Mouse (Mus musculus) CH12.LX (cell line): Measurements from ENCODE around the gene Psma5. TPM values are rescaled to one million over a fixed set of nuclear protein-coding genes. Genes with fewer than 3 reads are reported as not detected.

Experiments used
- DNase-seq: peaks from one replicate; pipeline ENCODE4 v3.0.0-alpha.2; 2013; ENCODE audit errors: extremely low read depth
- H3K27ac ChIP-seq: 2 replicates; pipeline ENCODE4 v1.5.1; 2012; ENCODE audit warnings: low read depth, mild to moderate bottlenecking, control low read depth, moderate library complexity; ENCODE audit not compliant: insufficient read depth
- H3K27me3 ChIP-seq: replicated peaks from 2 replicates; pipeline ENCODE3; 2012; ENCODE audit warnings: inconsistent platforms
- H3K36me3 ChIP-seq, 2 experiments: replicated peaks in 1 of 2; 2 replicates each; pipeline versions ENCODE3 to v1.6.1; 2012; ENCODE audit warnings: inconsistent platforms in 1 of 2, low read length in 1 of 2, mild to moderate bottlenecking in 1 of 2, mixed read lengths in 1 of 2, moderate library complexity in 1 of 2; ENCODE audit not compliant: control insufficient read depth in 1 of 2, insufficient read depth in 1 of 2
- H3K4me1 ChIP-seq, 2 experiments: 2 replicates each; pipeline ENCODE4 v1.6.1; 2012; ENCODE audit warnings: inconsistent platforms in 1 of 2, moderate library complexity in 1 of 2; ENCODE audit not compliant: insufficient read depth in 2 of 2, control insufficient read depth in 1 of 2
- H3K4me2 ChIP-seq: 2 replicates; pipeline ENCODE4 v1.6.1; 2012; ENCODE audit warnings: low read depth, mild to moderate bottlenecking, control low read depth; ENCODE audit not compliant: poor library complexity, insufficient read depth, severe bottlenecking
- H3K4me3 ChIP-seq, 3 experiments: fragments of 150-350 bp in 1 of 3; sonication (generic) in 1 of 3; replicated peaks in 1 of 3; 2 replicates each; pipeline versions ENCODE3 to v1.5.1; 2011 to 2012; ENCODE audit warnings: low read depth in 2 of 3, low read length in 2 of 3, mild to moderate bottlenecking in 2 of 3, moderate library complexity in 2 of 3, control low read depth in 1 of 3, improper control_type of control experiment in 1 of 3, inconsistent platforms in 1 of 3, mixed read lengths in 1 of 3; ENCODE audit not compliant: poor library complexity in 1 of 3
- H3K79me2 ChIP-seq: replicated peaks from 2 replicates; pipeline ENCODE4 v1.6.1; 2012; ENCODE audit warnings: mild to moderate bottlenecking, moderate library complexity; ENCODE audit not compliant: control insufficient read depth, poor library complexity, insufficient read depth, severe bottlenecking; ENCODE audit errors: extremely low read depth
- H3K9ac ChIP-seq: 2 replicates; pipeline ENCODE4 v1.6.1; 2012; ENCODE audit warnings: low read depth, mild to moderate bottlenecking, control low read depth, moderate library complexity; ENCODE audit not compliant: insufficient read depth
- H3K9me3 ChIP-seq: replicated peaks from 2 replicates; pipeline ENCODE3; 2012; ENCODE audit warnings: low read length, inconsistent platforms, mixed read lengths
- BHLHE40 ChIP-seq: IDR thresholded peaks from 2 replicates; pipeline ENCODE4 v1.6.1; 2011; ENCODE audit warnings: mild to moderate bottlenecking, low read depth, low read length, improper control_type of control experiment
- CHD1 ChIP-seq: IDR thresholded peaks from 2 replicates; pipeline ENCODE4 v1.6.1; 2012; ENCODE audit warnings: low read depth, low read length, improper control_type of control experiment, inconsistent platforms
- CHD2 ChIP-seq: IDR thresholded peaks from 2 replicates; pipeline ENCODE4 v1.6.1; 2011; ENCODE audit warnings: low read length, improper control_type of control experiment
- CTCF ChIP-seq, 2 experiments: IDR thresholded peaks in 1 of 2; conservative IDR thresholded peaks in 1 of 2; 2 replicates each; pipeline ENCODE4 v1.5.1; 2011 to 2012; ENCODE audit warnings: low read depth in 2 of 2, low read length in 2 of 2, improper control_type of control experiment in 1 of 2, inconsistent platforms in 1 of 2, mild to moderate bottlenecking in 1 of 2, moderate library complexity in 1 of 2
- ELF1 ChIP-seq: IDR thresholded peaks from 2 replicates; pipeline ENCODE4 v1.6.1; 2014; ENCODE audit warnings: low read depth, mild to moderate bottlenecking, inconsistent platforms, low read length, improper control_type of control experiment
- EP300 ChIP-seq: IDR thresholded peaks from 2 replicates; pipeline ENCODE4 v1.6.1; 2011; ENCODE audit warnings: low read length, improper control_type of control experiment
- GABPA ChIP-seq: IDR thresholded peaks from 2 replicates; pipeline ENCODE4 v1.6.1; 2012; ENCODE audit warnings: low read depth, low read length, improper control_type of control experiment, inconsistent platforms; ENCODE audit not compliant: insufficient replicate concordance
- JUND ChIP-seq: conservative IDR thresholded peaks from 2 replicates; pipeline ENCODE4 v1.6.1; 2011; ENCODE audit warnings: low read depth, low read length, improper control_type of control experiment
- KAT2A ChIP-seq: IDR thresholded peaks from 2 replicates; pipeline ENCODE4 v1.6.1; 2012; ENCODE audit warnings: low read length, improper control_type of control experiment, inconsistent platforms; ENCODE audit not compliant: insufficient replicate concordance
- MAFK ChIP-seq: IDR thresholded peaks from 2 replicates; pipeline ENCODE4 v1.6.1; 2011; ENCODE audit warnings: low read length, improper control_type of control experiment; ENCODE audit not compliant: insufficient replicate concordance
- MAX ChIP-seq: IDR thresholded peaks from 2 replicates; pipeline ENCODE4 v1.6.1; 2011; ENCODE audit warnings: low read length, improper control_type of control experiment
- MAZ ChIP-seq: IDR thresholded peaks from 2 replicates; pipeline ENCODE4 v1.6.1; 2012; ENCODE audit warnings: low read depth, mild to moderate bottlenecking, inconsistent platforms, low read length, improper control_type of control experiment, moderate library complexity
- MEF2A ChIP-seq: IDR thresholded peaks from 2 replicates; pipeline ENCODE4 v1.6.1; 2014; ENCODE audit warnings: low read depth, mild to moderate bottlenecking, inconsistent platforms, low read length, improper control_type of control experiment, borderline replicate concordance
- MYC ChIP-seq: IDR thresholded peaks from 2 replicates; pipeline ENCODE4 v1.6.1; 2011; ENCODE audit warnings: low read depth, mild to moderate bottlenecking, improper control_type of control experiment, low read length
- NELFE ChIP-seq: IDR thresholded peaks from 2 replicates; pipeline ENCODE4 v1.6.1; 2011; ENCODE audit warnings: low read depth, low read length, improper control_type of control experiment
- PAX5 ChIP-seq: IDR thresholded peaks from 2 replicates; pipeline ENCODE4 v1.6.1; 2012; ENCODE audit warnings: low read length, inconsistent platforms, mixed read lengths
- RAD21 ChIP-seq: IDR thresholded peaks from 2 replicates; pipeline ENCODE4 v1.6.1; 2011; ENCODE audit warnings: low read depth, mild to moderate bottlenecking, low read length, improper control_type of control experiment, moderate library complexity
- SIN3A ChIP-seq: IDR thresholded peaks from 2 replicates; pipeline ENCODE4 v1.6.1; 2012; ENCODE audit warnings: low read length, improper control_type of control experiment, inconsistent platforms
- SMC3 ChIP-seq: IDR thresholded peaks from 2 replicates; pipeline ENCODE4 v1.6.1; 2011; ENCODE audit warnings: low read depth, low read length, improper control_type of control experiment
- TCF12 ChIP-seq: IDR thresholded peaks from 2 replicates; pipeline ENCODE4 v1.6.1; 2014; ENCODE audit warnings: low read depth, mild to moderate bottlenecking, inconsistent platforms, low read length, improper control_type of control experiment
- UBTF ChIP-seq: IDR thresholded peaks from 2 replicates; pipeline ENCODE4 v1.6.1; 2012; ENCODE audit warnings: low read depth, mild to moderate bottlenecking, inconsistent platforms, low read length, improper control_type of control experiment, moderate library complexity
- USF1 ChIP-seq: IDR thresholded peaks from 2 replicates; pipeline ENCODE4 v1.6.1; 2014; ENCODE audit warnings: low read depth, mild to moderate bottlenecking, inconsistent platforms, low read length, improper control_type of control experiment
- USF2 ChIP-seq: conservative IDR thresholded peaks from 2 replicates; pipeline ENCODE4 v1.6.1; 2011; ENCODE audit warnings: low read depth, low read length, improper control_type of control experiment
- ZC3H11A ChIP-seq: IDR thresholded peaks from 2 replicates; pipeline ENCODE4 v1.6.1; 2012; ENCODE audit warnings: low read depth, mild to moderate bottlenecking, inconsistent platforms, low read length, improper control_type of control experiment
- ZMIZ1 ChIP-seq: IDR thresholded peaks from 2 replicates; pipeline ENCODE4 v1.6.1; 2012; ENCODE audit warnings: low read depth, mild to moderate bottlenecking, inconsistent platforms, low read length, improper control_type of control experiment
- ZNF384 ChIP-seq: IDR thresholded peaks from 2 replicates; pipeline ENCODE4 v1.6.1; 2012; ENCODE audit warnings: low read depth, low read length, improper control_type of control experiment, inconsistent platforms
- dilution Hi-C: fragments of 300-500 bp; cut with MboI; formaldehyde crosslinking; loops from 2 replicates; pipeline ENCODE4 v1.14.3; 2020; ENCODE audit warnings: low sequenced_read_pairs; ENCODE audit not compliant: extremely low pct_unique_long_range_greater_than_20kb, extremely low pct_ligation_motif_present
- in situ Hi-C: fragments of 300-500 bp; cut with MboI; formaldehyde crosslinking; loops from 3 replicates; pipeline ENCODE4 v1.14.3; 2019; ENCODE audit warnings: low sequenced_read_pairs, low pct_ligation_motif_present, low pct_unique_long_range_greater_than_20kb, mixed read lengths
- polyA plus RNA-seq: library from polyadenylated mRNA; unstranded; fragments of >175 nt; gene quantifications from 2 replicates; pipeline ENCODE4 v1.2.1, GENCODE M21; 2012; ENCODE audit warnings: low read depth; ENCODE audit not compliant: insufficient read length
- total RNA-seq, 2 experiments: library from RNA; depleted of rRNA; stranded (reverse); fragments of 300-350 nt in 1 of 2; fragments of >200 nt in 1 of 2; gene quantifications; 2 replicates each; pipeline ENCODE4 v1.2.3; 2012 to 2014

Gene Psma5
- total and polyA plus RNA-seq, 3 experiments = 245 to 341 (median 264) TPM

DNA sequence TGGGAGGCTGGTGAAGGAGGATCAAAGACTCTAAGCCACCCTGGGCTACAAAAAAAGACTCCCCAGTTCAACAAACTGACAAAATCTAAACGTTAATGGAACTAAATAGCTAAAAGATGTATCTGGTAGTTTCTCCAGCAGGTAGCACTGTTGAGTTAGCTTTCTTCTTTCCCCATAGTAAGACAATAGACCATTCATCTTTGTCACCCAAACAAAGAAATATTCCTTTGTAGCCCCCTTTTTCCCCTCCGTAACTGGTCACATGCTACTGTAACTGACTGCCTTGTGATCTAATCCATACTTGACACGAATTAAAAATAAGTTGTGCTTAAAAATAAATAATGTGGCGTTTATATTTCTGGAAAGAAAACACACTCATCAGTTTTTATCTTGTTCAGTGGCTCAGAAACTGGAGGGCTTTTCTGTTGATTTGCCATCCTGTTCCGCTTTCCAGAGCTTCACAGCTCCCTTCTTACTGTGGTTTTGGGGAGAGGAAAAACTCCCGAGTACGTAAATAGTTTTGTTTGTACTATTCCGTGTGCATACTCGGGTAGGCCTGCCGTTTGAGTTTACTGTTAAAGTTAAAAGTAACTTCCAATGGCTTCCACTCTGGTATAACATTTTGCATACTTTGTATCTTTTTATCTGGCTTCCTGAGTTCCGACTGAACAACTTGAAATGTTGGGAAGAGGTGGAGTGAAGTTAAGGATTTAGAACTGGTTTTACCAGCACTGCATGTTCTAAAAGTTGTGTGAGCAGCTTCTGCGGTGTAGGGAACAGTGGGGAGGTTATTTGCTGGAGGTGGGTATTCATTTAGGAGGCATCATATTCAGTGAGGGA, 25.9 kb downstream of the Psma5 start:
- peaks cover 15% of the 10 kb centered on the region for H3K27me3 ChIP-seq
- peak; percentile 54 for DNase-seq
- TF ChIP-seq JUND (peak; percentile 60; the same call in 1 of the 2 replicates), MAZ (no peak), MYC (peak; percentile 41; the same call in 1 of the 2 replicates), ZMIZ1 (no peak), CTCF (conservative IDR thresholded peaks at IDR 0.05 in 1 of 2, IDR thresholded peaks at IDR 0.05 in 1 of 2; ENCODE audit: low read depth in 2 of 2, low read length in 2 of 2) (peak; percentile 19 to 90; a peak in 2 of 4 replicates), SMC3 (peak; percentile 76), RAD21 (peak; percentile 91), ZC3H11A (peak; percentile 19), GABPA (no peak), BHLHE40 (no peak), EP300 (no peak), MAFK (0 out of 2 replicates have a peak, but pooled peaks have one; percentile 41), TCF12 (no peak), MEF2A (no peak)
- TF ChIP-seq, all 38 proteins: peak for 7
- Histone ChIP-seq H3K27ac (no peak overlapping the region), H3K9ac (no peak overlapping the region), H3K9me3 (no peaks in the 10 kb centered on the region), H3K79me2 (no peaks in the 10 kb centered on the region), H3K36me3 (peaks cover 9 to 27% of the 10 kb centered on the region in 2 experiments), H3K4me1 (no peaks in the 10 kb centered on the region; a peak in 1 of 4 replicates), H3K4me3 (no peak overlapping the region), H3K4me2 (no peak overlapping the region)
- in situ Hi-C loops (no loop called here), dilution Hi-C loops (no loop called here)

- Histone ChIP-seq H3K4me3 (no peak overlapping the region), H3K27me3 (peaks cover 15% of the 10 kb centered on the region), H3K36me3 (peaks cover 4 to 21% of the 10 kb centered on the region in 2 experiments), H3K4me1 (no peaks in the 10 kb centered on the region; a peak in 1 of 4 replicates), H3K27ac (no peak overlapping the region), H3K9ac (no peak overlapping the region), H3K79me2 (no peaks in the 10 kb centered on the region), H3K4me2 (peak overlapping the region; percentile 85), H3K9me3 (no peaks in the 10 kb centered on the region)
- dilution Hi-C loops (no loop called here), in situ Hi-C loops (no loop called here)
- TF ChIP-seq UBTF (no peak), CHD1 (no peak), MAX (no peak), CHD2 (no peak), USF2 (no peak), PAX5 (no peak), USF1 (no peak), JUND (no peak), ZMIZ1 (no peak), KAT2A (no peak), ZNF384 (no peak), SIN3A (no peak), NELFE (no peak), ELF1 (no peak), GABPA (no peak)
- no peak for DNase-seq
Observed at GRCm38 (mm10) chr3:108283241-108283561, 26.5 kb downstream of the Psma5 start.
